Mouse (Mus musculus): ENCODE measurements around the gene Plcl1. TPM values are rescaled to one million over a fixed set of nuclear protein-coding genes. Genes with fewer than 3 reads are reported as not detected.

Plcl1 gene
- total and polyA plus RNA-seq, 3 experiments, result 0.05 TPM; not detected in 2

DNA sequence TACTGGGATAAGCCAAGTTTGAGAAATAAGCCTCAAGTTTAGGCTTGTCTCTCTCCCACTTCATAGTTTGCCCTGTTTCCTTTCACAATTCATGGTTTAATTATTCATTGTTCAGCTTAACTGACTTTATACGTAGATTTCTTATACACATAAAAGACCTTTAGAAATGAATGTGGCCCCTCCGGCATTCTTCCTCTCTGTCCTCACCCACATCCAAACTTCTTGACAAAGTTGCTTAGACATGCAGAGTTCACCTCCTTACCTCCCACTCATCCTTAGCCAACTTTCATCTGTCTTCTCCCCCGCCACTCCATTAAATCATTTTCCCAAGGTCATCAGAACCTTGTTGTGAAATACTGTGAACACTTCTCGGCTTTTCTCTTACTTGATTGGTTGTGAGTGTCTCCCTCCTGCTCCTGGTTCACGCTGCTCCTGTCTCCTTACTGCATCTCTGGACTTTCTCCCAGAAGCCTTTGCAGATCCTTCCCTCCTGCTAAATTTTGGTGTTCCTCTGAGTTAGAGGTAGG is 331.1 kb downstream of the Plcl1 start:
- Histone ChIP-seq H3K27me3 (ENCODE audit: insufficient read depth, low read length) (no peaks in the 10 kb centered on the region), H3K36me3 (replicated peaks) (no peaks in the 10 kb centered on the region), H3K9me3 (replicated peaks) (no peaks in the 10 kb centered on the region), H3K4me1 (ENCODE audit: insufficient read depth, low read depth, low read length) (no peaks in the 10 kb centered on the region), H3K4me3 (ENCODE audit: low read depth, low read length) (no peak overlapping the region)
- no peak for ATAC-seq (ENCODE audit: extremely low read depth, insufficient number of reproducible peaks, low FRiP score, poor library complexity, severe bottlenecking)
- TF ChIP-seq CTCF (IDR thresholded peaks at IDR 0.05; ENCODE audit: low read depth, low read length), result no peak
- TF ChIP-seq POLR2AphosphoS5 (IDR thresholded peaks at IDR 0.05; ENCODE audit: insufficient replicate concordance, low read depth, low read length), result no peak
- no peak for TF ChIP-seq TAL1 (conservative IDR thresholded peaks at IDR 0.05; ENCODE audit: low read depth, low read length)
- no peak for TF ChIP-seq GATA1 (IDR thresholded peaks at IDR 0.05; ENCODE audit: borderline replicate concordance, low read length)
- TF ChIP-seq GATA2 (IDR thresholded peaks at IDR 0.05; ENCODE audit: borderline replicate concordance, low read depth, low read length), result no peak
- DNase-seq (ENCODE audit: low spot score), result no peak

DNA sequence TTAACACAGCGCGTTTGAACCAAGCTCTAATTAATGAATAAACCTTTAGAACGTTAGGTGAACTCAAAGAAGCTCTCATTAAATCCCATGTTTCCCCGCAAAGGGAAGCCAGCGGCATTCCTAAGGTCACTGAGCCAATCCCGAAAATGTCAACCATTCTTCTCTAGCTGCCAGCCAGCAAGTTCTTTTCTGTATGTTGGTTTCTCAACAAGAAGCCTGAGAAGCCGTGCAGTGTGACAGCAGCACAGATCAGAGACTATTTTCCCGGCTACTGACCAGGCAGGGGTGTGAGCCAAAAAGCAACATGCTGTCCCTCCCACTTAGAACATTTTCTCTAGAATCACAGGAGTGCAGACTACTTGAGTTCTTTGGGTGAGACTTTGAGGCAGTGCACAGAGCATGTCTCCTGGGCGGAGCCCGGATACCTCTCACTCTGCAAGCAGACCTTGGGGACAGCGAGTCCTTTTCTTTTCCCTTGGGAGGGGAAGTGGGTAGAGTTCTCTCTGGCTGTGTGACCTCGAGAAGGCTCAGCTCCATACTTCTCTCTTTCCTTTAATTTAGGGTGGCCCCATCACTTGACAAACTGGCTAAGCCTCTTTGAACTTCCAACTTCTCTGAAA is 333.1 kb downstream of the Plcl1 start:
- DNase-seq (ENCODE audit: low spot score), result no peak
- no peak for TF ChIP-seq POLR2AphosphoS5 (IDR thresholded peaks at IDR 0.05; ENCODE audit: insufficient replicate concordance, low read depth, low read length)
- no peaks in the 10 kb centered on the region for H3K27me3 ChIP-seq (ENCODE audit: insufficient read depth, low read length)

DNA sequence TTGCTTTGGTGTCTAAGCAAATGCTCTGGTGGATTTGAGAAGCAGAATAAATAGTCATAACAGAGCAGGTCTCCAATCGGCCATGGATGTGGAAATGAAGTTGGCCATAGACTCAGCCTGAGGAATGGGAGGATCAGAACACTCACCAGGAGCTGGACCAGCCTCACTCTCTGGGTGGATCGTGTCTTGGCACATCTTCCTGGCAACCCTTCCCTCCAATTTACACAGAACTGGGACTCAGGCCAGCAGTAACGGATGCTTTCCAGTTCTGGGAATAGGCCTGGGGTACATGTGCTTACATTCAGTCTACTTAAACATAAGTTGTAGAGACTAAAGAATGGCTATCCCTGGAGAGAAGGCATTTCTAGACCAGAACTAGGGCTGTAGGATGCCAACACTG is 336.2 kb downstream of the Plcl1 start:
- H3K4me3 ChIP-seq (ENCODE audit: low read depth, low read length), result no peak overlapping the region
- H3K27me3 ChIP-seq (ENCODE audit: insufficient read depth, low read length), result no peaks in the 10 kb centered on the region
- DNase-seq (ENCODE audit: low spot score) (no peak), ATAC-seq (ENCODE audit: extremely low read depth, insufficient number of reproducible peaks, low FRiP score, poor library complexity, severe bottlenecking) (no peak)
- TF ChIP-seq CTCF (IDR thresholded peaks at IDR 0.05; ENCODE audit: low read depth, low read length) (no peak), TAL1 (conservative IDR thresholded peaks at IDR 0.05; ENCODE audit: low read depth, low read length) (no peak), GATA1 (IDR thresholded peaks at IDR 0.05; ENCODE audit: borderline replicate concordance, low read length) (no peak), POLR2AphosphoS5 (IDR thresholded peaks at IDR 0.05; ENCODE audit: insufficient replicate concordance, low read depth, low read length) (no peak), GATA2 (IDR thresholded peaks at IDR 0.05; ENCODE audit: borderline replicate concordance, low read depth, low read length) (no peak)
- H3K9me3 ChIP-seq (replicated peaks), result no peaks in the 10 kb centered on the region
- H3K36me3 ChIP-seq (replicated peaks), result no peaks in the 10 kb centered on the region
- H3K4me1 ChIP-seq (ENCODE audit: insufficient read depth, low read depth, low read length), result no peaks in the 10 kb centered on the region

More for the DNA sequence above, 333.1 kb downstream of the Plcl1 start:
- Histone ChIP-seq H3K4me1 (ENCODE audit: insufficient read depth, low read depth, low read length) (no peaks in the 10 kb centered on the region), H3K36me3 (replicated peaks) (no peaks in the 10 kb centered on the region), H3K9me3 (replicated peaks) (no peaks in the 10 kb centered on the region), H3K4me3 (ENCODE audit: low read depth, low read length) (no peak overlapping the region)
- ATAC-seq (ENCODE audit: extremely low read depth, insufficient number of reproducible peaks, low FRiP score, poor library complexity, severe bottlenecking), result no peak

DNA sequence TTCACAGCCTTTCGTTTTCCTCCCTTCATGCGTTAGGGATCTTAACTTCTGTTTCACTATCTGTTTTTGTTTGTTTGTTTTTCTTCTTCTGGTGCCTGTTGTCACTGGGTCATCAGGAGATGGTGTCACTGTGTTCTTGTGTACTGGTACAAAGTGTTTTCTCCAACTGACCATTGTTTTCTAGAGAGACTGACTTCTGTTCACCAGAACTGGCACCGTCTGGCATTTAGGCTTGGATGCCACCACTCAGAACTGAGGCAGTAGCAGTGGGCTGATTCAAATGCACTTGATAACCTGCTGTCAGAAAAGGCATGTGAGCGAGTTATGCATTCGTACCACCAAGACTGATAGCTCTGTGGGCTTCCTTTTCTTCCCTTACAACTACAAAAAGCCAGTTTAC is 342.8 kb downstream of the Plcl1 start:
- Histone ChIP-seq H3K4me3 (ENCODE audit: low read depth, low read length) (no peak overlapping the region), H3K9me3 (replicated peaks) (no peaks in the 10 kb centered on the region), H3K36me3 (replicated peaks) (no peaks in the 10 kb centered on the region), H3K27me3 (ENCODE audit: insufficient read depth, low read length) (no peaks in the 10 kb centered on the region), H3K4me1 (ENCODE audit: insufficient read depth, low read depth, low read length) (no peaks in the 10 kb centered on the region)
- DNase-seq (ENCODE audit: low spot score) (no peak), ATAC-seq (ENCODE audit: extremely low read depth, insufficient number of reproducible peaks, low FRiP score, poor library complexity, severe bottlenecking) (no peak)
- TF ChIP-seq CTCF (IDR thresholded peaks at IDR 0.05; ENCODE audit: low read depth, low read length), result no peak
- no peak for TF ChIP-seq TAL1 (conservative IDR thresholded peaks at IDR 0.05; ENCODE audit: low read depth, low read length)
- TF ChIP-seq GATA2 (IDR thresholded peaks at IDR 0.05; ENCODE audit: borderline replicate concordance, low read depth, low read length), result no peak
- TF ChIP-seq GATA1 (IDR thresholded peaks at IDR 0.05; ENCODE audit: borderline replicate concordance, low read length), result no peak
- no peak for TF ChIP-seq POLR2AphosphoS5 (IDR thresholded peaks at IDR 0.05; ENCODE audit: insufficient replicate concordance, low read depth, low read length)

DNA sequence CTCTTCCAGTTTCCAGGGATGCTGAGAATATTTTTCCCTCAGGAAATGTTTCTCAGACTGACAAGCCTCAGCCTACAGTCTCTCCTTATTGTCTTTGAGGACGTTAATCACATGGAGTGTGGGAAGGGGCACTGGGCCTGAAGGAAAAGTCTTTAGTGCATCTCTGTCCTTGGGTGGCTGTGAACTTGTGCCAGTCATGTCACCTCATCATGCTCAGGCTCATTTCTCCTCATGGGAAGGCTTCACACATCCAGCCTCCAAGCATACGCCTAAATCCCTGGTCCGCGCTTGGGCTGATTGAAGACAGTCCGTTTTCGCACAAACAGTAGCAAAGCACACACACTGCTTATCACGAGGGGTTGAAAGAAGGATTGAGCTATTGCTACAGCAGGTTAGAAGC is 344.0 kb downstream of the Plcl1 start:
- H3K4me3 ChIP-seq (ENCODE audit: low read depth, low read length), result no peak overlapping the region
- no peaks in the 10 kb centered on the region for H3K36me3 ChIP-seq (replicated peaks)

DNA sequence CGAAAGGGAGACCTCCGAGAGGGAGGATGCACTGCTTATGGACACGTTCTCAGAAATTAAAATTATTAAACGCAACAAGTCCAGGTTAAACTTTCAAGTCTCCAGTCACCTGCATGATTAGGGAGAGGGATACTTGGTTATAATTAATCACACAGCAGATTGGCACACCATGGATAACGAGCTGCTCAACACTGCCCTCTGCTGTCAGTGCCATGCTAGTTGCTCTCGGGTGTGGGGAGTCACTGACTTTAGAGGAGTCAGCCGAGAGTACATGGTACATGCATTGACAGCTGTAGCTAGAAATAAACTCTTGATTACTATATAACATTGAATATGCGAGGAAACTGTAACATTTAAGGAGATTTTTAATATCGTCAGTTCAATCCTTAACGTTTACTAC is 350.0 kb downstream of the Plcl1 start:
- no peak for ATAC-seq (ENCODE audit: extremely low read depth, insufficient number of reproducible peaks, low FRiP score, poor library complexity, severe bottlenecking)
- Histone ChIP-seq H3K4me1 (ENCODE audit: insufficient read depth, low read depth, low read length) (no peaks in the 10 kb centered on the region), H3K9me3 (replicated peaks) (no peaks in the 10 kb centered on the region), H3K27me3 (ENCODE audit: insufficient read depth, low read length) (no peaks in the 10 kb centered on the region), H3K36me3 (replicated peaks) (no peaks in the 10 kb centered on the region), H3K4me3 (ENCODE audit: low read depth, low read length) (no peak overlapping the region)
- TF ChIP-seq POLR2AphosphoS5 (IDR thresholded peaks at IDR 0.05; ENCODE audit: insufficient replicate concordance, low read depth, low read length) (no peak), GATA1 (IDR thresholded peaks at IDR 0.05; ENCODE audit: borderline replicate concordance, low read length) (no peak), CTCF (IDR thresholded peaks at IDR 0.05; ENCODE audit: low read depth, low read length) (peak; percentile 57)
- no peak for DNase-seq (ENCODE audit: low spot score)

More for the DNA sequence above, 344.0 kb downstream of the Plcl1 start:
- H3K4me1 ChIP-seq (ENCODE audit: insufficient read depth, low read depth, low read length), result no peaks in the 10 kb centered on the region
- ATAC-seq (ENCODE audit: extremely low read depth, insufficient number of reproducible peaks, low FRiP score, poor library complexity, severe bottlenecking) (no peak), DNase-seq (ENCODE audit: low spot score) (no peak)
- H3K9me3 ChIP-seq (replicated peaks), result no peaks in the 10 kb centered on the region
- H3K27me3 ChIP-seq (ENCODE audit: insufficient read depth, low read length), result no peaks in the 10 kb centered on the region
- no peak for TF ChIP-seq GATA1 (IDR thresholded peaks at IDR 0.05; ENCODE audit: borderline replicate concordance, low read length)
- no peak for TF ChIP-seq POLR2AphosphoS5 (IDR thresholded peaks at IDR 0.05; ENCODE audit: insufficient replicate concordance, low read depth, low read length)

DNA sequence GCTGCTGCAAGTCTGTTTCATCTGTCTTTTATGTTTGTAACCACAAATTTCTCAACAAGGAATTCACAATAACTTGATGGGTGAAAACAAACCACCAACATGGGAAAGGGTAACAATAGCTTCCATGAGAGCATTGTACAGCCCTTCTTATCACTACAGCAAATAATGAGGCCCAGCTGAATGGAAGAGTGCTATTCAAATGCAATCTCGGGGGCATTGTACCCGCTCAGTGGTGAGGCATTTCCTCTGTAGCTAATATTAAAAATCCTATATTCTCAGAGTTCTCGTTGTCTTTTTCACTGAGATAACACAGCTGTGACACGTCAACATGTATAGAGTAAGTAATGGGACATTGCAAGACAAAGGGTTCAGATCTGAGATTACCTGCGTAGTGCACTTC is 356.6 kb downstream of the Plcl1 start:
- Histone ChIP-seq H3K36me3 (replicated peaks) (no peaks in the 10 kb centered on the region), H3K9me3 (replicated peaks) (no peaks in the 10 kb centered on the region), H3K4me3 (ENCODE audit: low read depth, low read length) (no peak overlapping the region), H3K27me3 (ENCODE audit: insufficient read depth, low read length) (no peaks in the 10 kb centered on the region), H3K4me1 (ENCODE audit: insufficient read depth, low read depth, low read length) (no peaks in the 10 kb centered on the region)
- no peak for ATAC-seq (ENCODE audit: extremely low read depth, insufficient number of reproducible peaks, low FRiP score, poor library complexity, severe bottlenecking)
- TF ChIP-seq GATA2 (IDR thresholded peaks at IDR 0.05; ENCODE audit: borderline replicate concordance, low read depth, low read length) (no peak), TAL1 (conservative IDR thresholded peaks at IDR 0.05; ENCODE audit: low read depth, low read length) (no peak), GATA1 (IDR thresholded peaks at IDR 0.05; ENCODE audit: borderline replicate concordance, low read length) (no peak), POLR2AphosphoS5 (IDR thresholded peaks at IDR 0.05; ENCODE audit: insufficient replicate concordance, low read depth, low read length) (no peak), CTCF (IDR thresholded peaks at IDR 0.05; ENCODE audit: low read depth, low read length) (no peak)
- no peak for DNase-seq (ENCODE audit: low spot score)
